Mouse (Mus musculus): ENCODE measurements around the gene Shh. TPM values are rescaled to one million over a fixed set of nuclear protein-coding genes. Genes with fewer than 3 reads are reported as not detected.

The Shh gene
- polyA plus RNA-seq (2015; fragmentation: Nextera tagmentation; extraction: Ambion mirVana), result 1.2 and 1.5 TPM in 2 replicates

GRCm38 (mm10) chr5:28466760-28467306, at the start of gene Shh:
Gene Shh, minus strand, starts transcription at chr5:28467256.

Other genes with a start within 250 kb of the Shh start
- 0.10 TPM in 1 of 2 replicates, not detected in the other for gene Cnpy1, start 221.4 kb downstream of the Shh start, polyA plus RNA-seq (2015; fragmentation: Nextera tagmentation; extraction: Ambion mirVana)
- gene Rbm33, start 150.1 kb downstream of the Shh start, polyA plus RNA-seq (2015; fragmentation: Nextera tagmentation; extraction: Ambion mirVana), result 12.0 and 12.3 TPM in 2 replicates

Data from neural tube, postnatal 0 days (tissue).